Mouse (Mus musculus): ENCODE measurements at regions not wholly inside any gene's neighbourhood (a gene's known extent, or its start where the extent isn't known, plus 50 kb on each side); places are given as distances from the start of the nearest gene placed in this dataset.

DNA sequence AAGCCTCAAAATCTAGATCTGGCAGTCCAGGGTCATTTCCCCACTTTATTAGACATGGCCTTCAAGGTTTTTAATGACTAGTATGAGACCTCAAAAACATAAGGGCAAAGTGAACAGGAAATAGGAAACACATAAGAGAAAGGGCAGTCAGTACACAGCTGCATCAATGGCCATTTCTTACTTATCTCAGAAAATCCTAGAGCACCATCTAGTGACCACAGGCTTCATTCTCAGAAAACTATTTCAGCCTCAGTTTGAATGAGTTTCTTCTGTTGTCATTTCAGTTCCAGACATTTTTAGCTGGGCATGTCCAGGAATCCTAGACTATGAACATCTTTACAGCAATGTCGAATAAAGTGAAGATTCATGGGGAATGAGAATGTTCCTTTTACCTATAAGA, 175.0 kb downstream of the Gm17521 start:
- TF ChIP-seq POLR2A (IDR thresholded peaks at IDR 0.05; ENCODE audit: low read depth, low read length) (no peak), CTCF (conservative IDR thresholded peaks at IDR 0.05; ENCODE audit: insufficient read depth, insufficient read length, low read depth, low read length) (no peak)
